Mouse (Mus musculus): ENCODE measurements around the gene Oasl1.

DNA sequence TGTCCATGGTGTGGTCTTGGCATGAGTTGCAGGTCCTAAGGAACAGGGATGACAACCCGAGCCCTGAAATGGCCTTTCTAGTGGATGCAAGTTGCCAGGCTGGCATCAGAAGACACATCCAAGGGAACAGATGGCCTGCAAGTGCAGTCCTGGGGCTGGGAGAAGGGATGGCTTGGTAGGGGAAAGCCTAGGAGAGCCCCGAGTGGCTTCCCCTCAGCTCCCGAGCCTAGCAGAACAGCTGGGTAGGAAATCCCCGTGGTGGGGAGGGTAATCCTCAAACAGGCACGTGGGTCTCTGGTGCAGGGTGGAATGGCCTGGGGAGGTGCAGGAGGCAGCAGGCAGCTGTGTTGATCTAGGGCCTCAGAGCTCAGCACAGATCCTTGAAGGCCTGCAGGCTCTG, 26.3 kb downstream of the Oasl1 start:
- no peak for TF ChIP-seq CTCF (IDR thresholded peaks at IDR 0.05; ENCODE audit: borderline replicate concordance, extremely low read depth, insufficient read depth, insufficient read length)
- no peak for TF ChIP-seq POLR2A (IDR thresholded peaks at IDR 0.05; ENCODE audit: borderline replicate concordance, extremely low read depth, insufficient read depth, insufficient read length, poor library complexity, severe bottlenecking)
